Mouse (Mus musculus) gastrocnemius, postnatal 25 days (tissue): Measurements from ENCODE around the gene Masp2. TPM values are rescaled to one million over a fixed set of nuclear protein-coding genes. Genes with fewer than 3 reads are reported as not detected.

Experiments used
- DNase-seq: peaks from one replicate; pipeline ENCODE4 v3.0.0; 2022
- total RNA-seq, 2 experiments: library from RNA; stranded (reverse); gene quantifications; 1 replicate in 1 of 2; 2 replicates in 1 of 2; pipeline ENCODE4 v1.2.3; 2021

Masp2 gene
- total RNA-seq, 2 experiments from 2014 or later, result 0.51 to 0.61 TPM

GRCm38 (mm10) chr4:148601871-148602270 lies 483 bp upstream of the Masp2 start:
- DNase-seq, result no peak

DNA sequence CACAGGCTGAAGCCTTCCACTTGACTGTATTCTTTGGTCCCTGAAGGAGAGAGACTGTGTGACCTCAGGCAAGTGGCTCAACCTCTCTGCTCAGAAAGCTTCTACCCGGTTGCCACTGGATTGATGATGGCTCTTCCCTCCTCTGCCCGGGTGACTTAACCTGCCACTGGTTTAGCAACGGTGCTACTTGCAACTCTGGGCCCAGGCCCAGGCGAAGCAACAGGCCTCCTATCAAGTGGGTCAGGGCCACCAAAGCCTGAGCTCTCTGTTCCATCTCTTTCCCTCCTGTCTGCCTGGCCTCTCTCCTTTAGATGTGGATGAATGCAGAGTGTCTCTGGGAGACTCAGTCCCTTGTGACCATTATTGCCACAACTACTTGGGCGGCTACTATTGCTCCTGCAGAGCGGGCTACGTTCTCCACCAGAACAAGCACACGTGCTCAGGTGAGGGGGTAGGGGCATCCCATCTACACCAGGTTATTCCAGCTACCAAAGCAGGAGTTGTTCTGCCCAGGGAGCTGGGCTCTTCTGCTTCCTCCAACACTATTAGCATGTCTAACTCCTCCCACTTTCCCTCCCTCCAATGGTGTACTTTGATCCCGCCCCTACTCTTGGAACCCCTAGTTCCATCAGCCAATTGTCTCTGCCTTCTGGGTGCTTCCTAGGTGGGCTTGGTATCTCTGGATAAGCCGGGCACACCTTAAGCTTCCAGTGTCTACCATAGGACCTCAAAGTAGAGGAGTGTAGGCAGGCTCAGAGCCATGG lies 1.2 kb downstream of the Masp2 start:
- no peak for DNase-seq

DNA sequence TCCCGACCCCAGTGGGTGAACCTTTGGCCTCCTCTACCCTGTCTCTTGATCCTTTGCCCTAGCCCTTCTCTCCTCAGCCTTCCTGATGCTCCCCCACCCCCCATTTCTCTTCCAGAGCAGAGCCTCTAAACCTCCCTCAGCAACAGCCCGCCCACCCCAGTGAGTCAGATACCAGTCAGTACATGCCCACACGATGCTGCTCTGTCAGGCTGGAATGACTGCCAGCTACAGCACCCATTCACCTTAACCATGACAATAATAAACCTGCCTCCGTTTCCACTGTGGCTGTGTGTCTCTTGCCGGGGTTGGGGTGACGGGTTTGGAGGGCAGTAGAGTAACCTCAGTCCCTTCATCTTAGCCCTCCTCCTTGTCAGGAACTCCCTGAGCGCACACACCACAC lies 1.8 kb downstream of the Masp2 start:
- DNase-seq, result no peak

DNA sequence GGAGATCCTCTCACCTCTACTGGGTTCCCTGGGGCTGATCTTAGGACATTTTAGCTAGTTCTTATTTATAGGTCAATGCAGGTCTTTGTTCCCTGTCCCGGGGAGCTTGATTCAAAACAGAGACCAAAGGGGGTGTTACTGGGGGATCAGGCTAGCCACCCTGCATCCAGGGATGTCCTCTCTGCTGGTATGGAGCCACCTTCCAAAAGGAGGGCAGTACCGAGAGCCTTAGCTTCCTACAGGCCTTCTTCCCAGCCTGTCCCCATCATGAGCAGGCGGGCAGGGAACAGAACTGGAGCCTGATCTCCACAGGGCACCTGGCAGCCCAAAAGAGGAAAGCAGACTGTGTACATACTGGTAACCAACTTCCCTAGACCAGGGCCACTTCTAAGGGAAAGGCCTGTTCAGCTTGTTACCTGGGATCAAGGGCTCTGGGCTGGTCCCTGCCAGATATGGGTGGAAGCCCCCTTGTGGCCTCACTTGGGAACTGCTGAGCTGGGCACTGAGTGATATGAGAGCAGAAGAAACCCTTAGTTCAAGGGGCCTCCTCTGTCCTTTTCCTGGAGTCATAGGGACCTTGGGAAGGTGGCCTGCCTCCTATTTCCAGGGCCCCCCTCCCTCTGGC lies 2.3 kb downstream of the Masp2 start:
- DNase-seq, result no peak

- DNase-seq, result no peak
Observed at GRCm38 (mm10) chr4:148607758-148608157, 5.4 kb downstream of the Masp2 start.

DNA sequence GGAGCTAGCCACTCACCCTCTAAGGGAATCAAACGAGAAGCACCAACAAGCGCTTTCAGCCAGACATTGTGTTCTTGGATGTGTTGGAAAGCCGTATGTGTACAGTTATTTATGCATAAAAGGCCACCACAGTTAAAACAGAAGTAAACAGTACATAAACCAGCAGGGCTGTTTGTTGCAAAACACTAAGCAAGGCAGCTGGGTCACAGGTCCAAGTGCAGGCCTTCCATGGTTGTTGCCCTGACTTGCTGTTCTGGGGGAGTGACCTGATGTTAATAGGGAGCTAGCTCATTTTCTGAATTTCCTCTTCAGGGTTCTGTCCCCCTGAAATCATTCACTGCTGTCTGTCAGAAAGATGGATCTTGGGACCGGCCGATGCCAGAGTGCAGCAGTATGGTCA lies 7.5 kb downstream of the Masp2 start:
- no peak for DNase-seq

- DNase-seq, result no peak
Observed at GRCm38 (mm10) chr4:148610631-148611364, 8.4 kb downstream of the Masp2 start.

- no peak for DNase-seq
Observed at GRCm38 (mm10) chr4:148612557-148612956, 10.2 kb downstream of the Masp2 start.

DNA sequence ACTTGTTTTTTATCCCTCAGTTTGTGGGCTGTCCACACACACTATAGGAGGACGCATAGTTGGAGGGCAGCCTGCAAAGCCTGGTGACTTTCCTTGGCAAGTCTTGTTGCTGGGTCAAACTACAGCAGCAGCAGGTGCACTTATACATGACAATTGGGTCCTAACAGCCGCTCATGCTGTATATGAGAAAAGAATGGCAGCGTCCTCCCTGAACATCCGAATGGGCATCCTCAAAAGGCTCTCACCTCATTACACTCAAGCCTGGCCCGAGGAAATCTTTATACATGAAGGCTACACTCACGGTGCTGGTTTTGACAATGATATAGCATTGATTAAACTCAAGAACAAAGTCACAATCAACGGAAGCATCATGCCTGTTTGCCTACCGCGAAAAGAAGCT lies 11.4 kb downstream of the Masp2 start:
- DNase-seq, result no peak

GRCm38 (mm10) chr4:148619805-148620204 lies 17.5 kb downstream of the Masp2 start:
- DNase-seq, result no peak

GRCm38 (mm10) chr4:148620718-148621117 lies 18.4 kb downstream of the Masp2 start:
- DNase-seq, result no peak

- DNase-seq, result no peak
Observed at GRCm38 (mm10) chr4:148622485-148622884, 20.1 kb downstream of the Masp2 start.

- no peak for DNase-seq
Observed at GRCm38 (mm10) chr4:148623609-148624008, 21.3 kb downstream of the Masp2 start.

- DNase-seq, result no peak
Observed at GRCm38 (mm10) chr4:148625010-148625409, 22.7 kb downstream of the Masp2 start.

DNA sequence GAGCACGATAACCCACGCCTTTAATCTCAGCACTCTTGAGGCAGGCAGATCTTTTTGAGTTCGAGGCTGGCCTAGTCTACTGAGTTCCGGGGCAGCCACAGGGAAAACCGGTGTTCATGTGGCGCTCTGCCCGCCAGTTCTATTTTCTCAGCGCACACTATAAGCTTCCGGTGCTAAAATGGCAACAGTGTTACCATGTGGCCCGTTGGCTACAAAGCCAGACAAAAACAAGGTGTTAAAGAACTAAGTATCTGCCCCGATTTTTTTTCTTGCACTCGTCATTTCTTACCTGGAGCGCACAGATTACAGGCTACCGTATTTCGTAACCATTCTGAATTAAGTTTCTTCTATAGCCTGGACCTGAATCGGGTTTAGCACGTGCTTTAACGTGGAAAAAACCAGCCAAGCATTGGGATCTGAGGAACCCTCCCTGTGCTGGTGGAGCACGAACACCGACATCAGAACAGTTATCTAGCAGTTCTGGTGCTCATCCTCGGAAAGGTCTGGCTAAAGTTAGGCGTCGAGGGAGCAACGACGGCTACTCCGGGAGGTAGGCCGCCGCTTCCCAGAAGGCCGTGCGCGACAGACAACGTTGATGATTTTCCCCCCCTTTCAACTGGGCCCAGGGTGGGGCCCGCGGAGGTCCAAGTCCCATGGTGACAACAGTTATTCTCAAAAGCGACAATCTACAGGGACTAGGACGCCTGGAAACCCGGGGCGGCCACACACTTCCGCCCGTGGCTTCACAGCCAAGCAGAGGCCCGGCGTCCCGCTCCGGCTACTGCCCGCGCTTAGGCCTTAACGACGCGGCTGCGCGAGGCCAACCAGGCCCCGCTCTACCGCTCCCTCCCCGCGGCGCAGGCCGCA lies 23.6 kb downstream of the Masp2 start:
- DNase-seq, result no peak

DNA sequence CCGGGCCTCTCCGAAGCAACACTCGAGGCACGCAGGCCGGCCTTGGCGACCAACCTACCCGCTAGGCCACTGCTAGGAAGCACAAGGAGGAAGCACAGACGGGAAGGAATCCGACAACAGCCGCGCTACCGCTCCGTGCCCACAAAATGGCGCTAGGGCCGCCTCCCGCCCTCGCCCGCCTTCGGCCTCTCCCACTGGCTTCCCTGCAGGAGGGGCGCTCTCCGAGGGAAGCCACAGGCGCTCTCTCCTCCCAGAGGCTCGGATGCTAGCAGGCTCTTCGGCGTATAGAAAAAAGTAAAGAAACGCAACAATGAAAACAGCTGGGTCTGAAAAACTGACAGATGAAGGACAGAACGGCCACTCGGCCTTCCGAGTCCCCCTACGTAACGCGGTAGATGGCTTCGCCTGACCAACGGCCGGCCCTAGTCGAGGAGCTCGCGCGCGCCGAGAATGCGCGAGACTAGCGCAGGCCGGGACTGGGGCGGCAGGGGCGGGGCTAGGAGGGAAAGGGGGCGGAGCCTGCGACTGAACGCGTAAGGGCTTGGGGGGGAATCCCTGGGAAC lies 24.4 kb downstream of the Masp2 start, which contains the start of gene Tardbp:
Gene Tardbp, minus strand, starts transcription at position 397 of the 563 bp plus-strand sequence.
- peak; percentile 95 for DNase-seq

DNA sequence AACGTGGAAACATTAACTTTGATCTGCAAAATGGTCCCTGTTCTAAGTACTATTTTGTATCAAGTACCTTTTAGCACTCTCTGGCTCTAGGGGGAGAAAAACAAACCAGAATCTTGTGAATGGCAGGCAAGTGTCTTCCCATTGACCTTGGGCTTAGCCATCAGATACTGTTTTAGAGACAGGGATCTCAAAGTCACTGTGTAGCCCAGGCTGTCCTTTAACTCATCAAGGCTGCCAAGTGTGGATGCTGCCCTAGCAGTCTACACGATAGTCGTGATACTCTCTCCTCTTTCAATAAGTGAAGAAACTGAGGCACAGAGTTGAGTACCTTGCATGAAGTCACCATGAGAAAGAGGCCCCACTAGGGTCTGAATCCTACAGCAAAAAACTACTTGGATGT lies 24.9 kb downstream of the Masp2 start:
- no peak for DNase-seq

DNA sequence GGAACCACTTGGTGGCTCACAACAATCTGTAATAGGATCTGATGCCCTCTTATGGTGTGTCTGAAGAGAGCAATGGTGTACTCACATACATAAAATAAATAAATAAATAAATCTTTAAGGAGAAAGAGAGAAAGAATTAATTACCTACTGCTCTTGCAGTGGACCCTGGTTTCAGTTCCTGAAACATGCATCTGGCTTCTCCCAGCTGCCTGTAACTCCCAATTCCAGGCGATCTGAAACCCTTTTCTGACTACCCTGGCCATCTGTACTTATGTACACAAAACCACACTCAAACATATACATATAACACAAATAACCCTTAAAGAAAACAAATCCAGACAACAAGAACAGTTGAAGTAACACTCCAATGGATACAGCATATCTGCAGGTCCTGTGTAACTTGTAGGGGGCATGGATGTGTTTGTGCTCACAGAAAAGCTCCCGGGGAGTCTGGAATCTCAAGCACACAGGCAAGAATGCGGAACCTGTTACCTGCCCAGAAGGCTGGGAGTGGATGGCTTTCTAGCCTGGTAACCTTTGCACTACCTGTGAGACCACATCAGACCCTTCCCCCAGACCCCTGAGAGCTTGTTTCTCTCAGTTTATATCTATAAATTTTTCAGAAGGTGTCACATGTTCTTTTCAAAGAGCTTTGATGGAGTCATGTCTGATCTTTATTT lies 29.8 kb downstream of the Masp2 start:
- DNase-seq, result no peak

- DNase-seq, result no peak
Observed at GRCm38 (mm10) chr4:148633395-148634061, 31.2 kb downstream of the Masp2 start.

DNA sequence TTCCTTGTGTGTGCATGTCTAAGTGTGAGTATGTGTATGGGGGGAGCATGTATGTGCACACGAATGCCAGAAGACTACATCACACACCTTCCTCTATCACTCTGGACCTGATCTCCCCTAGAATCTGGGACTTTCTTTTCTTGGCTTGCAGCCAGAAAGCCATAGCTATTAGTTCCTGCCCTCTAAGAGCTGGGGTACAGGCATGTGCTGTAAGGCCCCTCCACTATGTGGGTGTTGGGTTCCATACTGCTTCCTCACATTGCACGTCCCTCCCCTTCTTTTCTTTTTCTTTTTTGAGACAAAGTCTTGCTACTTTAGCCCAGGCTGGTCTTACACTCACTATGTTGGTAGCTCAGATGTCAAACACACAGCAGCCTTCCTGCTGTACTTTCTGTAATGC lies 33.0 kb downstream of the Masp2 start:
- no peak for DNase-seq

- DNase-seq, result no peak
Observed at GRCm38 (mm10) chr4:148638302-148638701, 35.9 kb downstream of the Masp2 start.
